Mouse (Mus musculus) heart, embryonic 14.5 days (tissue): ENCODE measurements around the gene Yif1a. TPM values are rescaled to one million over a fixed set of nuclear protein-coding genes. Genes with fewer than 3 reads are reported as not detected.
A peak's percentile ranks its signal among the peaks of the same experiment; 100 is the strongest.

Source experiments
- ATAC-seq: fragments of 200-750 bp; cut with Nextera tagmentation; 2 replicates; pipeline ENCODE4 v1.8.0; 2017; ENCODE audit warnings: low read depth, moderate TSS enrichment; ENCODE audit not compliant: insufficient number of reproducible peaks, insufficient read depth, low FRiP score
- H3K27ac ChIP-seq, 2 experiments: fragments of 200-500 bp in 1 of 2; fragments of 300-500 bp in 1 of 2; sonication (generic) in 1 of 2; replicated peaks in 1 of 2; 2 replicates each; pipeline ENCODE4 v1.5.1; 2012 to 2014; ENCODE audit warnings: low read depth in 2 of 2, low read length in 2 of 2, control low read depth in 1 of 2, mild to moderate bottlenecking in 1 of 2, mixed read lengths in 1 of 2; ENCODE audit not compliant: control insufficient read depth in 1 of 2, insufficient read depth in 1 of 2
- H3K27me3 ChIP-seq: fragments of 300-500 bp; sonication (generic); 2 replicates; pipeline ENCODE4 v1.6.1; 2014; ENCODE audit warnings: mild to moderate bottlenecking, low read length, control low read depth; ENCODE audit not compliant: control insufficient read depth, insufficient read depth
- H3K36me3 ChIP-seq: fragments of 300-500 bp; sonication (generic); 2 replicates; pipeline ENCODE4 v1.6.1; 2014; ENCODE audit warnings: mild to moderate bottlenecking, control low read depth, low read length, mixed read lengths; ENCODE audit not compliant: control insufficient read depth, insufficient read depth
- H3K4me1 ChIP-seq, 2 experiments: fragments of 200-500 bp in 1 of 2; fragments of 300-500 bp in 1 of 2; sonication (generic) in 1 of 2; 2 replicates each; pipeline ENCODE4 v1.6.1; 2012 to 2014; ENCODE audit warnings: low read length in 2 of 2, control low read depth in 1 of 2, mixed read lengths in 1 of 2; ENCODE audit not compliant: control insufficient read depth in 2 of 2, insufficient read depth in 2 of 2
- H3K4me2 ChIP-seq: fragments of 300-500 bp; sonication (generic); 2 replicates; pipeline ENCODE4 v1.6.1; 2014; ENCODE audit warnings: mild to moderate bottlenecking, low read length
- H3K4me3 ChIP-seq, 2 experiments: fragments of 200-500 bp in 1 of 2; fragments of 300-500 bp in 1 of 2; sonication (generic) in 1 of 2; 2 replicates each; pipeline ENCODE4 v1.5.1; 2012 to 2014; ENCODE audit warnings: low read length in 2 of 2, mild to moderate bottlenecking in 2 of 2, control low read depth in 1 of 2, low read depth in 1 of 2, moderate library complexity in 1 of 2; ENCODE audit not compliant: control insufficient read depth in 1 of 2, insufficient read depth in 1 of 2
- H3K9ac ChIP-seq: fragments of 300-500 bp; sonication (generic); 2 replicates; pipeline ENCODE4 v1.6.1; 2014; ENCODE audit warnings: mild to moderate bottlenecking, low read length
- H3K9me3 ChIP-seq: fragments of 300-500 bp; sonication (generic); 2 replicates; pipeline ENCODE4 v1.6.1; 2016; ENCODE audit warnings: low read length, control low read depth; ENCODE audit not compliant: control insufficient read depth
- WGBS: fragments of 180-500 bp; shearing (Covaris S2); extraction: QIAGEN DNeasy Blood & Tissue Kit; methylation state at CpG from one replicate; pipeline ENCODE4 v1.1.7; 2014; 5-methylcytosine and 5-hydroxymethylcytosine counted together
- polyA plus RNA-seq: library from polyadenylated mRNA; unstranded; fragments of >200 nt; fragmentation: Nextera tagmentation; extraction: Ambion mirVana; gene quantifications from 2 replicates; pipeline ENCODE4 v1.2.1, GENCODE M21; 2014

Yif1a gene
- polyA plus RNA-seq, result 112 and 122 TPM in 2 replicates

DNA sequence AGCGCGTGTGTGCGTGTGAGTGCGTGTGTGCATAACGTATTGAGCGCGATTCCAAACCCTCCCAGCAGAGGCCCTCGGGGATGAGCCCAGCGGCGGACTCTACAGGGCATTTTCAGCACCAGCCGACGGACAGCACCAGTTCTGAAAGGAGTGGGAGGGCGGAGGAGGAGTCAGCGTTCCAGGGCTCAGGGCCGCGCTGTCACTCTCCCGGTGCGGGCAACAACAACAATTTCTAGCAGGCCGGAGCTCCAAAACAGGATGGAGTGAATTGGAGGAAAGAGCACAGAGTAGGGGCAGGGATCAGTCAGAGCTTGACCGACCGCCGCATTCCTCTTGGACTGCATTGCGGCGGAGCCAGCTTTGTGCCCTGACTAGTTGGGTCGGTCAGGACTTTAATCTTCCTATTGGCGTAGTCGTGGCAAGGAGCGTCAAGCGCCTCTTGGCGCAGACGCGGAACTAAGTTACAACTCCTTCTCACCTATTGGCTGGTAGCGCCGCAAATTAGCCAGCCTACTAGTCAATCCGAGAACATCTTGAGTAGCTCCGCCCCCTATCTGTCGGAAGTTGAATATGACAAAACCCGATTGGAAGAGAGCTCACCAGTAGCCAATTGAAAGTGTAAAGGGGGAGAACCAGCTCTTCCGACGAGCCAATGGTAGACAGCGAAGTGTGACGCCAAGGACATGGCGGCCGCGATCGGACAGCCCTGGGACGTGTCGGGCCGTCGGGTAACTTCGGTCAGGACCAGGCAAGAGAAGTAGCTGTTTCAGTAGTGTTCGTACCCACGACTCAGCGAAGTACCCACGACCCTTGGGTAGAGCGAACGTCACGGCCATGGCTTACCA is at the start of gene Yif1a:
TSS of gene Yif1a (plus strand) at position 655 of the 845 bp plus-strand sequence.
- Histone ChIP-seq H3K27me3 (peaks cover 33% of the 10 kb centered on the region), H3K36me3 (peaks cover 37% of the 10 kb centered on the region), H3K4me3 (peak within 1 kb of the TSS; percentile 67 to 78), H3K9ac (peak within 1 kb of the TSS; percentile 85), H3K4me2 (peak within 1 kb of the TSS; percentile 74), H3K4me1 (peaks cover 15 to 20% of the 10 kb centered on the region in 2 experiments), H3K9me3 (no peaks in the 10 kb centered on the region), H3K27ac (peak within 1 kb of the TSS; percentile 53 to 75)
- ATAC-seq, result peak; percentile 87
- under 1% methylated on average over 58 of the region's 58 CpGs for WGBS

DNA sequence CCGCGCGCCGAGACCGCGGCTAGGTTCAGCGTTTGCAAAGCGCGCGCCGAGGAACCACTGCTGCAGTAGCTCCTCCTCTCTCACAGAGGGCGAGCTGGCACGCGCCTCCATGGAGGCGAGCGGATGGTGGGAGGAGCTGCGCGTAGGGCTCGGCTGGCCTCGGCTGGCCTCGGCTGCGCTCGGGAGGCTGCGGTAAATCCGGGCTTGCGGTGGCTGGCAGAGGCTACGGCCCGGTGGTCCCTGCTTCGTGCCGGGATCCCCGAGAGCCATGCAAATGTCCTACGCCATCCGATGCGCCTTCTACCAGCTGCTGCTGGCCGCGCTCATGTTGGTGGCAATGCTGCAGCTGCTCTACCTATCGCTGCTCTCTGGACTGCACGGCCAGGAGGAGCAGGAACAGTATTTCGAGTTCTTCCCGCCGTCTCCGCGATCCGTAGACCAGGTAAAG is 49.6 kb upstream of the Yif1a start, which contains the start of the genes B4gat1 and AC124502.3:
TSS of gene B4gat1 (plus strand) at position 118 of the 448 bp plus-strand sequence.
TSS of gene AC124502.3 (plus strand) at position 183 of the 448 bp plus-strand sequence.
- no peaks in the 10 kb centered on the region for H3K9me3 ChIP-seq
- H3K27me3 ChIP-seq, result no peaks in the 10 kb centered on the region
- ATAC-seq, result peak; percentile 87
- peaks cover 13 to 25% of the 10 kb centered on the region in 2 experiments for H3K4me1 ChIP-seq
- H3K9ac ChIP-seq, result peak within 1 kb of the TSS; percentile 84
- under 1% methylated on average over 42 of the region's 44 CpGs for WGBS
- H3K36me3 ChIP-seq, result 0 out of 2 replicates have a peak, but pooled peaks cover 12% of the 10 kb centered on the region
- H3K27ac ChIP-seq, result peak within 1 kb of the TSS; percentile 14 to 54; a peak in 3 of 4 replicates
- H3K4me3 ChIP-seq, result peak within 1 kb of the TSS; percentile 60 to 70
- peak within 1 kb of the TSS; percentile 92 for H3K4me2 ChIP-seq

DNA sequence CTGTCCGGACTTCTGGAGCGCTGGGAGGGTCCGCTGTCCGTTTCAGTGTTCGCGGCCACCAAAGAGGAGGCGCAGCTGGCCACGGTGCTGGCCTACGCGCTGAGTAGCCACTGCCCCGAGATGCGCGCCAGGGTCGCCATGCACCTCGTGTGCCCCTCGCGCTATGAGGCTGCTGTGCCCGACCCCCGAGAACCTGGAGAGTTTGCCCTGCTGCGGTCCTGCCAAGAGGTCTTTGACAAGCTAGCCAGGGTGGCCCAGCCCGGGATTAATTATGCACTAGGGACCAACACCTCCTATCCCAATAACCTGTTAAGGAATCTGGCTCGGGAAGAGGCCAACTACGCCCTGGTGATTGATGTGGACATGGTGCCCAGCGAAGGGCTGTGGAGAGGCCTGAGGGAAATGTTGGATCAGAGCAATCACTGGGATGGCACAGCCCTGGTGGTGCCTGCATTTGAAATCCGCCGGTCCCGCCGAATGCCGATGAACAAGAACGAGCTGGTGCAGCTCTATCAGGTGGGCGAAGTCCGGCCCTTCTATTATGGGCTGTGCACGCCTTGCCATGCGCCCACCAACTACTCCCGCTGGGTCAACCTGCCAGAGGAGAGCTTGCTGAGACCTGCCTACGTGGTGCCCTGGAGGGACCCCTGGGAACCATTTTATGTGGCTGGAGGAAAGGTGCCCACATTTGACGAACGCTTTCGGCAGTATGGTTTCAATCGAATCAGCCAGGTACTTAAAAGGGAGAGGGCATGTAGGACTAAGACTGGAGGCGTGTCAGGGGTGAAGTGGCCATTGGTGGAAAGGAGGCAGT is 48.8 kb upstream of the Yif1a start:
- Histone ChIP-seq H3K9me3 (no peaks in the 10 kb centered on the region), H3K36me3 (0 out of 2 replicates have a peak, but pooled peaks cover 12% of the 10 kb centered on the region), H3K4me1 (peaks cover 13 to 25% of the 10 kb centered on the region in 2 experiments), H3K27me3 (no peaks in the 10 kb centered on the region), H3K4me2 (peak overlapping the region; percentile 92), H3K9ac (peak overlapping the region; percentile 84), H3K4me3 (peak overlapping the region; percentile 60 to 70), H3K27ac (peak overlapping the region in 1 of 2 experiments; percentile 54; a peak in 2 of 4 replicates)
- 0 out of 2 replicates have a peak, but pooled peaks have one; percentile 4 for ATAC-seq
- 15% methylated on average over 41 of the region's 41 CpGs for whole genome bisulfite sequencing

DNA sequence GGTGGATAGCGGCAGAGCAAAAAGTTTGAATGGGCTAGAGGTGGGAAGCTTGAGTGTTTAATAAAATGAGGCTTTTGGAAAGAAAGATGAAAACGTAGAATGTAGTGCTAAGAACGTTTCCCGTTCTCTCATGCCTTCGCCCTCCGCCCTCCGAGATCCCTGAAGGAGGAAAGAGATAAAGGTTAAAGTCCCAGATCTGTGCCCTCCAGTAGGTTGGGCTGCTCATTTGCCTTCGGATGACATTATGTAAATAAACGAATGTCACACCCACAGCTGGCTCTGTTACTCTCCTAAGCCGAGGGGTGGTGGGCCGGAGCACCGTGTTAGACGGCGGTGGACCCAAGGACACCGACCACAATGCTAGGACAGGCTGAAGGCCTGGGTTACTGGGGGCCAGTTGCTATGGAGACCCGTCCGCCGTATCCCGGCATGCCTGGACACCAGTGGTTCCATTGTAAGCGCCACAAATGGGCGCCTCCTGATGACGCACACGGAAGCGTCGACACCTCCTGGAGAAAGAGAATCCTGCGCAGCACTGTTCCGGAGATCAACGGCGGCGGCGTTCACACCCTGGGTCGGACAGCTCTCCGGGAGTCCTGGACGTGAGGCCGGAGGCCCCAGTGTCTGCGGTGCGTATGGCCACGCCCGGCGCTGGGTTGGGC is 47.3 kb upstream of the Yif1a start, which contains the start of gene Brms1:
TSS of gene Brms1 (plus strand) at position 493 of the 662 bp plus-strand sequence.
- Histone ChIP-seq H3K27me3 (no peaks in the 10 kb centered on the region), H3K9me3 (no peaks in the 10 kb centered on the region), H3K27ac (peak within 1 kb of the TSS; percentile 61 to 67), H3K9ac (peak within 1 kb of the TSS; percentile 84), H3K4me3 (peak within 1 kb of the TSS; percentile 64 to 78), H3K4me2 (peak within 1 kb of the TSS; percentile 92), H3K36me3 (peaks cover 17% of the 10 kb centered on the region), H3K4me1 (peaks cover 13 to 25% of the 10 kb centered on the region in 2 experiments)
- peak; percentile 68 for ATAC-seq
- 4% methylated on average over 40 of the region's 40 CpGs for WGBS

DNA sequence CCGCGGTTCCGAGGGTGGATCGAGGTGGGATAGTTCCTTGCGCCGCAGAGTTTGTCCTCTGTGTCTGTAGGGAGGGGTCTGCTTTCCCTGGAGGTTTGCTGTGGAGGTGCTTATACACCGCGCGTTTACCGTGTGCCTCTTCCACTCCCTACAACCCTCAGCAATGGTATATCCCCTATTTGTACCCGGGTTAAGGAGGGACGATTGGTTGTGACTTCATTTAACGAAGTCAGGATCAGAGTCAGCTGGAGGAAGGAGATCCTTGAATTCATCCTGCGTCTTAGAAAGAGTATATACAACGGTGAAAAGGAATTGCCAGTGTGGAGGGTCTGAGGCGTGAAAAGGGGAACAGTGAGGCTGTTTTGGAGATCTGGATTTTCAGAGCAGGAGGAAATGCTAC is 46.8 kb upstream of the Yif1a start:
- Histone ChIP-seq H3K9ac (peak overlapping the region; percentile 84), H3K4me2 (peak overlapping the region; percentile 92), H3K9me3 (no peaks in the 10 kb centered on the region), H3K36me3 (peaks cover 23% of the 10 kb centered on the region), H3K27ac (peak overlapping the region; percentile 9 to 61; a peak in 2 of 4 replicates), H3K4me3 (peak overlapping the region; percentile 64 to 78), H3K4me1 (peaks cover 13 to 25% of the 10 kb centered on the region in 2 experiments), H3K27me3 (no peaks in the 10 kb centered on the region)
- no peak for ATAC-seq
- WGBS, result 1% methylated on average over 16 of the region's 16 CpGs

DNA sequence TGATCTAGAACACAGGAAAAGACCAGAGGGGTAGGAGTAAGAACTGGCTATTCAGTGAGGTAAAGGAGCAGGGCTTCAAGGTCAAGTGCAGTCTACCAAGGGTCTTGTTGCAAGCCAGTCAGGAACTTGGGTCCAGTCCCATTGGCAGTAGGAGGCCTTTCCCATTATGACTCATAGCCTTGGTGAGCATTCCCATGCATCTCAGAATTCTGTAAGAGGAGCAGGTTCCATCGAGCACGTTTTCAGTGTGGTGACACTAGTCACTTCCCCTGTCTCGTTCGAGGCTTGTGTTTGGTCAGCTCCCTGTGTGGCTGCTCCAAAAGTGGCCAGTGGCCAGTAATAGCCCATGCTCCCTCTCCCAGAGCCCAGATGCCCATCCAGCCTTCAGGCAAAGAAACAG is 42.8 kb upstream of the Yif1a start:
- no peak overlapping the region for H3K27ac ChIP-seq
- no peaks in the 10 kb centered on the region for H3K27me3 ChIP-seq
- H3K36me3 ChIP-seq, result peaks cover 56% of the 10 kb centered on the region
- no peak overlapping the region for H3K4me3 ChIP-seq
- 75% methylated on average over 4 of the region's 4 CpGs for WGBS
- no peak for ATAC-seq
- no peak overlapping the region for H3K4me2 ChIP-seq
- no peak overlapping the region for H3K9ac ChIP-seq
- no peaks in the 10 kb centered on the region for H3K9me3 ChIP-seq
- peaks cover 5 to 15% of the 10 kb centered on the region in 2 experiments for H3K4me1 ChIP-seq
